ENCODE assay signal across 8 mouse cellular contexts in genomic region chr12:95694507-95694906, GRCm38 (mm10). TPM values are rescaled to one million over a fixed set of nuclear protein-coding genes. Genes with fewer than 3 reads are reported as not detected.
DNase-seq lines count a peak whose midpoint lies in the region; ATAC-seq and TF ChIP-seq lines count a peak whose summit lies in the region.

No protein-coding gene starts in this region.

- H3K27me3 ChIP-seq in lung, embryonic 14.5 days (ENCODE audit: insufficient read depth, low read length): peaks cover 7% of the 10 kb centered on the region
- H3K27me3 ChIP-seq in forebrain, embryonic 13.5 days: peaks cover 15% of the 10 kb centered on the region
- peaks cover 13% of the 10 kb centered on the region for H3K27me3 ChIP-seq in limb, embryonic 12.5 days

- peak overlapping the region; percentile 6; the same call in 1 of the 2 replicates for H3K27ac ChIP-seq in lung, embryonic 14.5 days (ENCODE audit: low read depth)
- peak overlapping the region; percentile 88 for H3K27ac ChIP-seq in forebrain, embryonic 13.5 days
- H3K27ac ChIP-seq in limb, embryonic 12.5 days: peak overlapping the region; percentile 95
- 0 out of 2 replicates have a peak overlapping the region, but pooled peaks have one; percentile 40 for H3K27ac ChIP-seq in olfactory bulb, adult 2 months (ENCODE audit: insufficient read depth, low read depth, low read length)

- TF ChIP-seq POLR2A in olfactory bulb, adult 2 months (IDR thresholded peaks at IDR 0.05; ENCODE audit: insufficient read depth, low read depth, low read length): no peak

- peak overlapping the region; percentile 79 for H3K4me2 ChIP-seq in lung, embryonic 14.5 days
- peak overlapping the region; percentile 86 for H3K4me2 ChIP-seq in forebrain, embryonic 13.5 days
- peak overlapping the region; percentile 86 for H3K4me2 ChIP-seq in limb, embryonic 12.5 days

- no peak for ATAC-seq in lung, embryonic 14.5 days (ENCODE audit: insufficient read depth)
- no peak for ATAC-seq in forebrain, embryonic 13.5 days
- no peak for ATAC-seq in limb, embryonic 12.5 days (ENCODE audit: insufficient number of reproducible peaks, insufficient read depth, low FRiP score, low TSS enrichment, low read depth)

- H3K4me3 ChIP-seq in lung, embryonic 14.5 days (ENCODE audit: low read depth, low read length): peak overlapping the region; percentile 73
- peak overlapping the region; percentile 79 for H3K4me3 ChIP-seq in forebrain, embryonic 13.5 days
- peak overlapping the region; percentile 82 for H3K4me3 ChIP-seq in limb, embryonic 12.5 days (replicated peaks)
- H3K4me3 ChIP-seq in olfactory bulb, adult 2 months (ENCODE audit: insufficient read depth, low read depth, low read length): peak overlapping the region; percentile 93

- H3K9ac ChIP-seq in lung, embryonic 14.5 days: peak overlapping the region; percentile 77
- peak overlapping the region; percentile 87 for H3K9ac ChIP-seq in forebrain, embryonic 13.5 days
- H3K9ac ChIP-seq in limb, embryonic 12.5 days (replicated peaks): peak overlapping the region; percentile 48; the same call in 1 of the 2 replicates

- no peak for TF ChIP-seq CTCF in lung, embryonic 14.5 days (IDR thresholded peaks at IDR 0.05; ENCODE audit: low read depth)
- TF ChIP-seq CTCF in olfactory bulb, adult 2 months (IDR thresholded peaks at IDR 0.05; ENCODE audit: insufficient read depth, low read depth, low read length): no peak

- peaks cover 6% of the 10 kb centered on the region; the same call in 1 of the 2 replicates for H3K4me1 ChIP-seq in lung, embryonic 14.5 days (ENCODE audit: insufficient read depth)
- peaks cover 58% of the 10 kb centered on the region for H3K4me1 ChIP-seq in forebrain, embryonic 13.5 days
- peaks cover 36% of the 10 kb centered on the region for H3K4me1 ChIP-seq in limb, embryonic 12.5 days (replicated peaks)
- H3K4me1 ChIP-seq in olfactory bulb, adult 2 months (ENCODE audit: control insufficient read depth, insufficient read depth, low read length): peaks cover 19% of the 10 kb centered on the region

- H3K9me3 ChIP-seq in lung, embryonic 14.5 days (ENCODE audit: low read depth, low read length): no peaks in the 10 kb centered on the region
- H3K9me3 ChIP-seq in forebrain, embryonic 13.5 days (replicated peaks): no peaks in the 10 kb centered on the region
- H3K9me3 ChIP-seq in limb, embryonic 12.5 days: no peaks in the 10 kb centered on the region

- under 1% methylated on average over 8 of the region's 8 CpGs for WGBS in lung, embryonic 14.5 days
- WGBS in forebrain, embryonic 13.5 days: under 1% methylated on average over 8 of the region's 8 CpGs
- WGBS in limb, embryonic 12.5 days: under 1% methylated on average over 8 of the region's 8 CpGs
- under 1% methylated on average over 8 of the region's 8 CpGs for WGBS in olfactory bulb, adult 2 months

- peak; percentile 44 for DNase-seq in lung, embryonic 14.5 days
- no peak for DNase-seq in lung, postnatal 4 days
- DNase-seq in gastrocnemius, adult 18-20 months (ENCODE audit: low spot score): no peak
- no peak for DNase-seq in spleen, adult 18-20 months
- DNase-seq in B cell, adult 2 months: no peak

- no peaks in the 10 kb centered on the region for H3K36me3 ChIP-seq in lung, embryonic 14.5 days (ENCODE audit: insufficient read depth)
- H3K36me3 ChIP-seq in forebrain, embryonic 13.5 days (ENCODE audit: poor library complexity, severe bottlenecking): no peaks in the 10 kb centered on the region
- H3K36me3 ChIP-seq in limb, embryonic 12.5 days: no peaks in the 10 kb centered on the region

RNA-seq across cellular contexts. Expression of gene Flrt2, which starts 2.5 kb away (rescaled TPM):
- polyA plus RNA-seq in lung, embryonic 14.5 days (2014; fragmentation: Nextera tagmentation; extraction: Ambion mirVana): 14.1 and 15.6 TPM in 2 replicates
- polyA plus RNA-seq in forebrain, embryonic 13.5 days (2015; fragmentation: Nextera tagmentation; extraction: Ambion mirVana): 23.4 and 25.3 TPM in 2 replicates
- polyA plus RNA-seq in limb, embryonic 12.5 days (2016; fragmentation: Nextera tagmentation; extraction: Ambion mirVana): 40.4 and 45.2 TPM in 2 replicates
- polyA plus RNA-seq in olfactory bulb, adult 2 months (2012; ENCODE audit: insufficient read depth, insufficient read length, low replicate concordance, missing spikeins): not detected in 2 replicates
- total RNA-seq in gastrocnemius, adult 18-20 months (2021): 1 to 10 TPM; 3.8 to 8.2 TPM

Comparison
In these comparisons a context has a peak if more than half of its experiments do, and no peak if none do; other contexts are left out.
1. H3K27ac ChIP-seq: peak in every context shown above with its lines; median percentile 95 in limb, embryonic 12.5 days; 88 in forebrain, embryonic 13.5 days; 40 in olfactory bulb, adult 2 months; 6 in lung, embryonic 14.5 days.
2. RNA of gene Flrt2, which starts 2.5 kb away (polyA plus RNA-seq): 40.4 to 45.2 TPM in limb, embryonic 12.5 days, 23.4 to 25.3 TPM in forebrain, embryonic 13.5 days and 14.1 to 15.6 TPM in lung, embryonic 14.5 days; not detected in olfactory bulb, adult 2 months; every median in the first group is over 10 times any median in the second.
3. Peak in every context shown above with its lines, with median percentiles within 50 percentile points of each other: H3K4me2 ChIP-seq, H3K4me3 ChIP-seq and H3K9ac ChIP-seq.